Mouse (Mus musculus): Measurements from ENCODE around the gene Mrgprg.

- no peak for TF ChIP-seq POLR2A (IDR thresholded peaks at IDR 0.05; ENCODE audit: control insufficient read depth, low read depth, low read length)
- TF ChIP-seq CTCF (IDR thresholded peaks at IDR 0.05; ENCODE audit: control insufficient read depth, insufficient read depth, insufficient replicate concordance, low read depth, low read length), result no peak
Measured at GRCm38 (mm10) chr7:143733746-143734145, 33.0 kb downstream of the Mrgprg start.

Measured in testis, adult 2 months (tissue).